Mouse (Mus musculus): ENCODE results near the gene Dvl3. TPM values are rescaled to one million over a fixed set of nuclear protein-coding genes. Genes with fewer than 3 reads are reported as not detected.

The Dvl3 gene
- total and polyA plus RNA-seq, 2 experiments from 2014 or later, result 11.4 to 36.9 TPM

GRCm38 (mm10) chr16:20497980-20498676, 18.7 kb upstream of the Dvl3 start:
- Histone ChIP-seq H3K4me1 (ENCODE audit: control insufficient read depth, insufficient read depth) (no peaks in the 10 kb centered on the region), H3K4me3 (ENCODE audit: low read depth, low read length) (peak overlapping the region; percentile 80), H3K9ac (replicated peaks; ENCODE audit: low read depth, low read length) (peak overlapping the region; percentile 82), H3K36me3 (replicated peaks; ENCODE audit: control insufficient read depth, insufficient read depth, low read length) (peaks cover 21% of the 10 kb centered on the region), H3K27ac (ENCODE audit: low read depth) (no peak overlapping the region), H3K27me3 (ENCODE audit: control insufficient read depth, insufficient read depth, low read length) (no peaks in the 10 kb centered on the region), H3K4me2 (ENCODE audit: low read depth, low read length) (peak overlapping the region; percentile 82), H3K9me3 (replicated peaks; ENCODE audit: control insufficient read depth, low read length) (no peaks in the 10 kb centered on the region)
- 7% methylated on average over 16 of the region's 16 CpGs for WGBS
- DNase-seq (ENCODE audit: low spot score) (no peak), ATAC-seq (ENCODE audit: insufficient read depth, low read depth) (no peak)
- no peak for TF ChIP-seq EP300 (IDR thresholded peaks at IDR 0.05; ENCODE audit: low read depth)
- TF ChIP-seq CTCF (IDR thresholded peaks at IDR 0.05; ENCODE audit: low read depth), result no peak

GRCm38 (mm10) chr16:20498677-20499475, 17.9 kb upstream of the Dvl3 start, which contains the start of gene Eif2b5:
Eif2b5 (plus strand) TSS chr16:20498817.
- Histone ChIP-seq H3K9me3 (replicated peaks; ENCODE audit: control insufficient read depth, low read length) (no peaks in the 10 kb centered on the region), H3K4me2 (ENCODE audit: low read depth, low read length) (peak within 1 kb of the TSS; percentile 82), H3K4me3 (ENCODE audit: low read depth, low read length) (peak within 1 kb of the TSS; percentile 80), H3K27ac (ENCODE audit: low read depth) (peak within 1 kb of the TSS; percentile 70), H3K36me3 (replicated peaks; ENCODE audit: control insufficient read depth, insufficient read depth, low read length) (peaks cover 29% of the 10 kb centered on the region), H3K4me1 (ENCODE audit: control insufficient read depth, insufficient read depth) (no peaks in the 10 kb centered on the region), H3K27me3 (ENCODE audit: control insufficient read depth, insufficient read depth, low read length) (no peaks in the 10 kb centered on the region), H3K9ac (replicated peaks; ENCODE audit: low read depth, low read length) (peak within 1 kb of the TSS; percentile 82)
- WGBS, result under 1% methylated on average over 49 of the region's 49 CpGs
- no peak for TF ChIP-seq CTCF (IDR thresholded peaks at IDR 0.05; ENCODE audit: low read depth)
- no peak for TF ChIP-seq EP300 (IDR thresholded peaks at IDR 0.05; ENCODE audit: low read depth)
- DNase-seq (ENCODE audit: low spot score) (peak; percentile 98), ATAC-seq (ENCODE audit: insufficient read depth, low read depth) (peak; percentile 94)

- H3K27ac ChIP-seq (ENCODE audit: low read depth), result no peak overlapping the region
- no peaks in the 10 kb centered on the region for H3K27me3 ChIP-seq (ENCODE audit: control insufficient read depth, insufficient read depth, low read length)
- no peak for ATAC-seq (ENCODE audit: insufficient read depth, low read depth)
- H3K9ac ChIP-seq (replicated peaks; ENCODE audit: low read depth, low read length), result no peak overlapping the region
- TF ChIP-seq EP300 (IDR thresholded peaks at IDR 0.05; ENCODE audit: low read depth) (no peak), CTCF (IDR thresholded peaks at IDR 0.05; ENCODE audit: low read depth) (no peak)
- H3K4me2 ChIP-seq (ENCODE audit: low read depth, low read length), result no peak overlapping the region
- no peak for DNase-seq (ENCODE audit: low spot score)
- no peaks in the 10 kb centered on the region for H3K9me3 ChIP-seq (replicated peaks; ENCODE audit: control insufficient read depth, low read length)
- H3K4me3 ChIP-seq (ENCODE audit: low read depth, low read length), result no peak overlapping the region
- WGBS, result 78% methylated on average over 8 of the region's 8 CpGs
- H3K4me1 ChIP-seq (ENCODE audit: control insufficient read depth, insufficient read depth), result no peaks in the 10 kb centered on the region
- peaks cover 97% of the 10 kb centered on the region for H3K36me3 ChIP-seq (replicated peaks; ENCODE audit: control insufficient read depth, insufficient read depth, low read length)
These were observed 10.8 kb upstream of the Dvl3 start for GRCm38 (mm10) chr16:20506000-20506399.

- no peaks in the 10 kb centered on the region for H3K4me1 ChIP-seq (ENCODE audit: control insufficient read depth, insufficient read depth)
- H3K27me3 ChIP-seq (ENCODE audit: control insufficient read depth, insufficient read depth, low read length), result no peaks in the 10 kb centered on the region
- no peak overlapping the region for H3K4me2 ChIP-seq (ENCODE audit: low read depth, low read length)
- H3K9ac ChIP-seq (replicated peaks; ENCODE audit: low read depth, low read length), result no peak overlapping the region
- no peak overlapping the region for H3K27ac ChIP-seq (ENCODE audit: low read depth)
- no peak overlapping the region for H3K4me3 ChIP-seq (ENCODE audit: low read depth, low read length)
- H3K9me3 ChIP-seq (replicated peaks; ENCODE audit: control insufficient read depth, low read length), result no peaks in the 10 kb centered on the region
- H3K36me3 ChIP-seq (replicated peaks; ENCODE audit: control insufficient read depth, insufficient read depth, low read length), result peaks cover 70% of the 10 kb centered on the region
- 76% methylated on average over 3 of the region's 3 CpGs for WGBS
- TF ChIP-seq EP300 (IDR thresholded peaks at IDR 0.05; ENCODE audit: low read depth) (no peak), CTCF (IDR thresholded peaks at IDR 0.05; ENCODE audit: low read depth) (peak; percentile 59)
- ATAC-seq (ENCODE audit: insufficient read depth, low read depth) (peak; percentile 60), DNase-seq (ENCODE audit: low spot score) (peak; percentile 31)
These were observed 7.4 kb upstream of the Dvl3 start for GRCm38 (mm10) chr16:20509349-20509748.

GRCm38 (mm10) chr16:20511277-20511847, 5.4 kb upstream of the Dvl3 start:
- no peak overlapping the region for H3K4me2 ChIP-seq (ENCODE audit: low read depth, low read length)
- H3K27me3 ChIP-seq (ENCODE audit: control insufficient read depth, insufficient read depth, low read length), result no peaks in the 10 kb centered on the region
- H3K9ac ChIP-seq (replicated peaks; ENCODE audit: low read depth, low read length), result no peak overlapping the region
- TF ChIP-seq CTCF (IDR thresholded peaks at IDR 0.05; ENCODE audit: low read depth), result no peak
- TF ChIP-seq EP300 (IDR thresholded peaks at IDR 0.05; ENCODE audit: low read depth), result no peak
- no peaks in the 10 kb centered on the region for H3K9me3 ChIP-seq (replicated peaks; ENCODE audit: control insufficient read depth, low read length)
- H3K4me1 ChIP-seq (ENCODE audit: control insufficient read depth, insufficient read depth), result no peaks in the 10 kb centered on the region
- H3K27ac ChIP-seq (ENCODE audit: low read depth), result no peak overlapping the region
- H3K4me3 ChIP-seq (ENCODE audit: low read depth, low read length), result no peak overlapping the region
- DNase-seq (ENCODE audit: low spot score) (no peak), ATAC-seq (ENCODE audit: insufficient read depth, low read depth) (no peak)
- H3K36me3 ChIP-seq (replicated peaks; ENCODE audit: control insufficient read depth, insufficient read depth, low read length), result peaks cover 50% of the 10 kb centered on the region
- 84% methylated on average over 7 of the region's 7 CpGs for WGBS
